Mouse (Mus musculus) ES-Bruce4 (cell line): ENCODE data around the gene Pxdn.

ENCODE experiments used
- CTCF ChIP-seq: IDR thresholded peaks from one replicate; pipeline ENCODE4 v1.8.1; 2011; ENCODE audit warnings: low read depth, low read length
- EP300 ChIP-seq: IDR thresholded peaks from 2 replicates; pipeline ENCODE4 v1.6.1; 2011; ENCODE audit warnings: low read depth, low read length; ENCODE audit not compliant: insufficient read depth
- POLR2A ChIP-seq: IDR thresholded peaks from one replicate; pipeline ENCODE4 v1.8.1; 2011; ENCODE audit warnings: low read length; ENCODE audit not compliant: insufficient read depth

DNA sequence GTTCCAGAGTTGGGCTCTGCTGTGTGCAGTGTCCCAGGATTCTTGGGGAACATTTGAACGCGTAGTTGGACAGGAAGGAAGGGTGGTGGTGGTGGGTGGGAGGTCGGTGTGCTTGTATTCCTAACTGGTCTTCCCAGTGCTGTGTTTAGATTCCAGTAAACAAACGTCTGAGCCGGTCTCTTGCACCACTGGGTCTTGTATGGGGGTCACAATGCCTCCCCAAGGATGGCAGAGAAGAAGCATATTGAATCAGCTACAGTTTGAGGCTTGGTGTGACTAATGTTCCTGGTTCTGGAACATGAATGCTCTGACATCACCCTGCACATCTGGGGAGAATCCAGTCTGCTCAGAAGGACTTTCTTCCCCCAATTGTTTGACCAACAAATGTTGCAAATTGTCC, 93.2 kb downstream of the Pxdn start:
- TF ChIP-seq EP300 (no peak), CTCF (no peak), POLR2A (no peak)
